Mouse (Mus musculus) right cerebral cortex, postnatal 4 days (tissue): ENCODE data around the gene Xrcc6.

Source experiments
- DNase-seq: peaks from one replicate; pipeline ENCODE4 v3.0.0-alpha.2; 2022

Gene Xrcc6

DNA sequence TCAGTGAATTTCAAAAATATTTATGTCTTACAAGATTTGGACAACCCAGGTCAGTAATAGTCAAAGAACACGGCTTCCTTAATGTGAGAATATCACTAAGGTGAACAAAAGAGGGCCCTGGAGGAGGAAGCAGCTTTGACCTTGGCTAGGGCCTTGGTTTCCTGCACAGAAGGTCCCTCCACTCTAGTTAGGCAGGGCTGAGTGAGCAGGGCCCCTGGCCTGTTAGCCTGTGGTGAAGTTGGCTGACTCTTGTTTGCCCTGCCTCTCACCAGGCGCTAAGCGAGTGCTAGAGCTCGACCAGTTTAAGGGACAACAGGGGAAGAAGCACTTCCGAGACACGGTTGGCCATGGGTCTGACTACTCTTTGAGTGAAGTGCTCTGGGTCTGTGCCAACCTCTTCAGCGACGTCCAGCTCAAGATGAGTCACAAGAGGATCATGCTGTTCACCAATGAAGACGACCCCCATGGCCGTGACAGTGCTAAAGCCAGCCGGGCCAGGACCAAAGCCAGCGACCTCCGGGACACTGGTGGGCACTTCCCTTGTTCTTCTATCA lies 35.0 kb downstream of the Xrcc6 start:
- DNase-seq, result no peak

GRCm38 (mm10) chr15:82023965-82024635 lies 36.5 kb downstream of the Xrcc6 start:
- DNase-seq, result no peak

DNA sequence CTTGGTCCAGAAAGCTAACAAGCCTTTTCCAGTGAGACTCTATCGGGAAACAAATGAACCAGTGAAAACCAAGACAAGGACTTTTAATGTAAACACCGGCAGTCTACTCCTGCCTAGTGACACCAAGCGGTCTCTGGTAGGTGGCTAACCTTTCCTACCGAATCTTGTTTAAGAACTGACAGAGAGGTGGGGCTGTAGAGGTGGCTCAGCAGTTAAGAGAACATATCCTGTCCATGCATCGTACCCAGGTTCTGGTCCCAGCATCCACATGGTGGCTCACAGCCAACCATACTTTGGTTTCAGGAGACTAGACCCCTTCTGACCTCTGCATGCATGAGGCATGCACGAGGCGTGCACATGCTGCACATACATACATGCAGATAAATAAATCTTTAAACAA lies 39.6 kb downstream of the Xrcc6 start:
- no peak for DNase-seq

DNA sequence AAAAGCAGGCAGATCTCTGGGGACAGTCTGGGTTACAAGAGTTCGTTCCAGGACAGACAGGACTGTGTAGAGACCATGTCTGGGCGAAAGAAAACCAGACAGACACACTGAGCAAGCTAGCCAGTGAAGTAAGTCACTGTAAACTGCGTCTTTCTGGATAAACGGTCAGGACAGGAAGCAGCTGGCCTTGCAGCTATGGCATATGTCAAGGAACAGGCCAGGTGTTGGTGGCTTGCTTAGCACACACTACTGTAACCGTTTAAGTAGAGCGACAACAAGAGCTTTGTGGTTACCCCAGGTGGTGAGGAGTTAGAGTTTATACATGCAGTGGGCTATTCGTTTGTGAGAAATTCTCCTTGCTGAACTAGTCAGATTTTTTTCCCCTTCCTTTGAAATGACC lies 40.1 kb downstream of the Xrcc6 start:
- no peak for DNase-seq

GRCm38 (mm10) chr15:82032386-82032785 lies 44.8 kb downstream of the Xrcc6 start:
- DNase-seq, result no peak

DNA sequence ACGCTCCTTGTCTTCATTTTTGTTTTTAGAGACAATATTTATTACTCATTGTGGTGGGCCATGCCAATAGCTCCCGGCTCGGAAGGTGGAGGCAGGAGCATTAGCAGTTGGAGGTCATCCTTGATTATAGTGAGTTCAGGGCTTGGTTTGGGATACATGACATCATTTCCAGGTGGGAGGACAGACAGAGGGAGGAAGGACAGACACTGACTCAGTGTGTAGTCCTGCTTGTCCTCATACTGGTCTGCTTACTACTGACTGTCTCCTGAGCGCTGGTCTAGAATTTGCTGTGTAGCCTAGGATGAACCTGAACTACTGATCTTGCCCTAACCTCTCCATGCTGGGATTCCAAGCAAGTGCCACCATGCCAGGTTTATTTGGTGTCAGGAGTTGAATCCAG lies 46.1 kb downstream of the Xrcc6 start, which contains the start of gene Desi1:
Gene Desi1, minus strand, starts transcription at position 101 of the 400 bp plus-strand sequence.
- DNase-seq, result no peak

- peak; percentile 14 for DNase-seq
Measured at GRCm38 (mm10) chr15:82035904-82036689, 48.5 kb downstream of the Xrcc6 start.

DNA sequence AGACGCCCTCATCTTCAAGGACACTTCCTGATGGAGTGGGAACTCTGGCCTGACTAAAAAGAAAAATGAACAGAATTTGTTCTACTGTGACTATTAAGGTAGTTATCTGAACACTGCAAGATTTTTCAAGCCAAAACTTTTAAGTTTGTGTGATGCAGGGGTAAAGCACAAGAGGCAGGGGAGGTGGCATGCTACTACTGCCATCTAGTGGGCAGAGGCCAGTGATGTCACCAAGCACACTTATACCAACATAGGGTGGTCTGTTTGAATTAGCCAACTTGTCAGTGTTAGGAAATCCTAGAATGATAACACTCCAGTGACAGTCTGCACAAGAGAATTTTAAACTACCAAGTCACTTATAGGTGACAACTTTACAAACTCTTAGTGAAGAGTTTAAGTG lies 53.0 kb downstream of the Xrcc6 start:
- peak; percentile 42 for DNase-seq

DNA sequence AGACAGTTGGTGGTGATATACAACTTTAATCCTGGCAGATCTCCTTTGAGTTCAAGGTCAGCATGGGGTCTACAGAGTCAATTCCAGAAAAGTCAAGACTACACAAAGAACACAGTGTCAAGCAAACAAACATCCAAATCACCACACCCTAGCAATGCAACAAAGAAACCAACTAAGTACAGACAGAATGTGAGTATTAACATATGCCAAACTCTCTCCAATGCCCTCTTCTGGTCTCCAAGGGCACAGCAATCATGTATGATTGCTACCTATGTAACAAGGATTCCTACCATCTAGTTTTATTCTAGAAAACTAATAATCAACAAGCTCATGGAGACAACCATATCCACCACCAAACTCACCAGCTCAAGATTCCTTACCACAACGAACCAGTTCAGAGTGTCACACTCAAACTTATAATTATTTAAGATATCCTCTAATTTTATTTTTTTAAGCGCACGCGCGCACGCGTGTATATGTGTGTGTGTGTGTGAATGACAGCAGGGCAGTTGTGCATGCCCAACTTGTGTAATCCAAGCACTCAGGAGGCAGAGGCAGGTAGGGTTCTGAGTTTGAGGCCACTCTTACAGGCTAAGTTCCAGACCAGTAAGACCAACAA lies 56.6 kb downstream of the Xrcc6 start:
- no peak for DNase-seq

- no peak for DNase-seq
Measured at GRCm38 (mm10) chr15:82046246-82046891, 58.7 kb downstream of the Xrcc6 start.

DNA sequence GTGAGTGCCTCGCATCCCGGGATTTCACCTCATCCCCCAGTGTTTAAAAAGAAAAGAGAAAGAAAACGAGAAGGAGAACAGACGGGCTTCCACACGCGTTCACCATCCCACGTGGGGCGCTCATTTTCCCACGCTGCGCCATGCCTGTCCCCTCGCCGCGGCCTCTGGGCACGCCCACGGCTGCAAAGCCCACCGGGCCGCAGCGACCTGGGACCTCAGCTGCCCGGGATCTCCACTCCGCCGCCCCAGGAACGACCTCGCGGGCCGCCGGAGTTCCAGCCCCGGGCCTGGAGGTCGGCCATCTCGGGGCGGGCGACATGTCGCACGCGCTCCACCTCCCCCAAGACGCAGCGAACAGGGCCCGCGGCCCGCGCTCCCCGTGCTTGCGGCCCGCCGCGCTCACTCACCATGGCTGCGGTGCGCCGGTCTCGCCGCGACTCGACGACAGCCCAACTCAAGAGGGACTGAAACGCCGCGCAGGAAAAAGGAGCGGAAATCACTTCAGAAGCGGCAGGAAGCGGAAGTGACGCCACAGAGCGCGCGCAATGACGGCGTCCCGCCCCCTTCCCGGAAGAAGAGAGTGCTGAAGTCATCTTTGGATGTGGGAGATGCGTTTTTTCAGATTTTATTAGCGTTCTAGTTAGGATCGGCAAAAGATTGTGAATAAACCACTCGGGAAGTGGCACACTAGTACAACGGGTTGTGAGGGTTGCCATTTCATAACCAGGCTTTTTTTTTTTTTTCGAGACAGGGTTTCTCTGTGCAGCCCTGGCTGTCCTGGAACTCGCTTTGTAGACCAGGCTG lies 59.6 kb downstream of the Xrcc6 start, which contains the start of gene Snu13:
Gene Snu13, minus strand, starts transcription at position 519 of the 804 bp plus-strand sequence.
- DNase-seq, result peak; percentile 91

GRCm38 (mm10) chr15:82052544-82052943 lies 64.9 kb downstream of the Xrcc6 start:
- DNase-seq, result no peak

DNA sequence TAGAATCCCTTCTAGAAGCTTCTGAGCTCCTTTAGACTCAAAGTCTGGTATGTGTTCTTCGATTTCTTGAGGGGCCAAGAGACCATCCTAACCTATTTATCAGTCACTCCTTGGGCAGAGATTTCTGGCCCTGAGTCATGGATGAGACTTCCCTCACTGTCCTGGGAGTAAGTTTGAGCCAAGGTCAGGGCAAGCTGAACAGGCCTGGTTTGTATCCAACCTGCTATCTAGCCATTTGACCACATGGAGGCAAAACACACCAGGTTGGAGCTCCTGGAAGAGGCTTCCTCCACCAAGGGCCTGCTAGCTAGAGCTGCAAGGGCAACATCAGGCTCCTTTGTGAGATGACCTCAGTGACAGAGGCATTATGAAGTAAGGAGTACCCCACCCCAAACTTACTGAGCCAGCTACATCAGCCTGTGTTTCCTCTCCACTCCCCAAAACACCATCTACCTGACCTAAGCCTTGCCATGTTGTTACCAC lies 71.1 kb downstream of the Xrcc6 start, which contains the start of gene 4930407I10Rik:
Gene 4930407I10Rik, plus strand, starts transcription at position 433 of the 483 bp plus-strand sequence.
- no peak for DNase-seq

DNA sequence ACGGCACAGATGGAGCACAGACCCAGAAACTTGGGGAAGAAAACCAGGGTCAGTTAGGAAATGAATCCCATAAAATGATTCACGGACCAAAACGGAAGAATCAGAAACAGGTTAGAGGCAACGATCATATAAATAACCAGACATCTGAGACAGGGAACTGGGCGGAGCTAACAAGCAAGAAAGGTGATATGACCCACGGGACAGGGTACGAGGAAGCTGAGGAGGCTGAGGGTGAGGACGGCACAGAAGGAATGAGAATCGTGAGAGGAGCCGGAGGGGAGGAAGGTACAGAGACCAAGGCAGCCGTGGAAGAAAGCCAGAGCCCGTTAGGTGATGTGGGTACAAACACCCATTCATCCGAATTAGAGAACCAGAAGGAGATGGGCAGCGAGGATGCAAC lies 76.3 kb downstream of the Xrcc6 start:
- no peak for DNase-seq

DNA sequence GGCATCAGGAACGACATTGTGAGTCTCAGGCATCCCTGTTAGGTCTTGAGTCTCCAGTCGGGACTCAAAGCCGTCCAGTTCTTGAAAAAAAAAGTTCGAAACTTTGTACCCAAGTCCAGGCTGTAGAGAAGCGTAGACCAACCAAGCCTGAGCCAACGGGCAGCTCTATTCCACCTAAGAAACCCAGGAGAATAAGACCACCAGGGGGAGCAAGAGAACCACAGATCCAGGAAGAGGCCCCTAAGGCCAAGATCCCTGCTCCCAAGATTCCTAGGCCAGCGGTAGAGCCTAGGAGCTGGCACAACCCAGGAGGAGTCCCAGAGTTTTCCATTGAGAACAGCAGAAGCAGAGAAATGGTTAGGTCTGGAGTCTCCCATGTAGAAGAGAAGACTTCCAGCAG lies 77.9 kb downstream of the Xrcc6 start:
- peak; percentile 62 for DNase-seq

DNA sequence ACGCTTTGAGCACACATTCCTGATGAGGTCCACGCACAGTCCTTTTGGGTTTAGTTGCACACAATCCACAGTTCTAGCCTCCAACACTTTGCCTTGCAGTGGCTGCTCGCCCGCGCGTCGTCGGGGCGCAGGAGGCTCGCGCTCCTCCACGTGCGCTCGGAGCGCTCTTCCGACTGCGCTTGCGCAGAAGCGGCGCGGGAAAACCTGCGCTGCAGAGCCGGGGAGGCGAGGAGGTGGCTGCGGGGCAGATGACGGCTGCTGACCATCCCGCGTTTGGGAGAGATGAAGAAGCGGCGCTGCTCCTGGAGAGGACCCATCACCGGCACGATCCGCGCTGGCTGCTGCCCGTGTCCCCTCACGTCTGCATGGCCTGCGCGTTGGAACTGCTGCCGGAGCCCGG lies 82.3 kb downstream of the Xrcc6 start, which contains the start of gene Mei1:
Gene Mei1, plus strand, starts transcription at position 99 of the 400 bp plus-strand sequence.
- peak; percentile 23 for DNase-seq

DNA sequence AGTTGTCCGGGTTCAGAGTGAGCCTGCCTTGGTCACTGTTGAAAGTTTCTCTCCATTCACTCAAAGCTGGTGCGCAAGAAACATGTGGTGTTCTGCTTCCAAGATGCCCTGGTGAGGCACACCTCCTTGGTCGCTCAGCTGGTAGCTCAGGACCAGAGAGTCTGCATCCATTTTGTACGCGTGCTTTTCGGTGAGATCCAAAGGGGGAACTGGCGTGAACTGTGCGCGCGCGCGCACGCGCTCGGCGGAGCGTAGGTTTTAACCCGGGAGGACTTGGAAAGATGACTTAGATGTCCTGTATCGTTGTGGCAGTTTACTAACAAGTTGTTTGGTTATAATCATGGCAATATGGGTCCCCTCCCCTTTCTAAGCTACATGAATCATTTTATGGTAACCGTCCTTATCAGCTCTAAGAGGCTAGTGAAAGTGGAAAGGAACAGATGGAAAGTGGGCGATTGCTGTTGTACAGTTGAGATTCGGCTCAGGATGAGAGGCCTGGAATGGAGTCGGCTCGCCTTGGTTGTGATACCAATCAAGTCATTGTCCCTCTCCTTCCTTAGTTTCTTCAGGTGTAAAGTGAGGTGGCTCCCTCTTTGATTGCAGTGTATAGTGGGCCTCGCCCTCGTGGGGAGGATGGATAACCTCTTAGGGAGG lies 84.3 kb downstream of the Xrcc6 start:
- DNase-seq, result no peak

- no peak for DNase-seq
Measured at GRCm38 (mm10) chr15:82073490-82073889, 85.9 kb downstream of the Xrcc6 start.

DNA sequence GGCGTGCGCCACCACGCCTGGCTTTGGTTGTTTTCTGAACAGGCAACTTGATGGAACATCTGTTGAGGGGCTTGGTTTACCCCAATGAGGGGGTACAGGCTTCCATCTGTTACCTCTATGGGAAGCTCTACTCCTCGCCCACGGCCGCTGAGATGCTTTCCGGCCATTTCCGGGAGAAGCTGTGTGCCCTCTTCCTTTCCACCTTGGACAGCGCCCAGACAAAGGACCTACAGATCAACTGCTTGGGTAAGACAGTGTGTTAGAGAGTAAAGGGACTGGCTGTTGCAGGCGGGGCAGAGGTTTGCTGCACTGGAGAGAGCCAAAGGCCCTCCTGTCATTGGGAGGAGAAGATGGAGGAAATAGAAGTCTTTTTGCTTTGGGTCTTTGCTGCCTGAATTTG lies 92.2 kb downstream of the Xrcc6 start:
- no peak for DNase-seq

GRCm38 (mm10) chr15:82081161-82081560 lies 93.5 kb downstream of the Xrcc6 start:
- DNase-seq, result peak; percentile 9

DNA sequence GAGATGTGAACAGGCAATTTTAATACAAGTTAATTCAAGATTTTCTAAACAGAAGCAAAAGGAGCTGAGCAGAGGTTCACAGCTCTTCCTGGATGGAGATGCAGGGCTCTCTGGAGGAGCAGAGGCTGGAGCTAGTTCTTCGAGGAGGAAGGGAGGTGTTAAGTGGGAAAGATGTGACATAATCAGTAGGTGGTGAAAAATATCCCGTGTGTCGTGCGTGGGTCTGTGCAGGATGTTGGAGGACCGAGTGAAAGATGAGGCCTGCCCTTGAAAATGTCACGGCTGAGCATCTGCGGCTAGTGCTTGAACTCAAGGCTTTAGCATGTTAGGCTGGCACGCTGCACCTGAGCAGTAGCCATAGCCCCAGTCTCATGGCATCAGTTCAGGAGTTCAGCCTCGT lies 98.0 kb downstream of the Xrcc6 start:
- no peak for DNase-seq
